Mouse (Mus musculus) yolk sac, embryonic 10.5 days (tissue): ENCODE measurements around the gene Nav3.
"Not testable (repeated sequence)": the region's sequence is repeated elsewhere in the genome, so short reads cannot be mapped to it uniquely, and the experiment has no call there.

ENCODE experiments used
- DNase-seq: peaks from one replicate; pipeline ENCODE4 v3.0.0-alpha.2; 2017; ENCODE audit warnings: low spot score

Nav3 gene

GRCm38 (mm10) chr10:110383506-110384229, 72.3 kb downstream of the Nav3 start:
- DNase-seq, result not testable (repeated sequence)

GRCm38 (mm10) chr10:110380792-110381191, 75.2 kb downstream of the Nav3 start:
- no peak for DNase-seq

DNA sequence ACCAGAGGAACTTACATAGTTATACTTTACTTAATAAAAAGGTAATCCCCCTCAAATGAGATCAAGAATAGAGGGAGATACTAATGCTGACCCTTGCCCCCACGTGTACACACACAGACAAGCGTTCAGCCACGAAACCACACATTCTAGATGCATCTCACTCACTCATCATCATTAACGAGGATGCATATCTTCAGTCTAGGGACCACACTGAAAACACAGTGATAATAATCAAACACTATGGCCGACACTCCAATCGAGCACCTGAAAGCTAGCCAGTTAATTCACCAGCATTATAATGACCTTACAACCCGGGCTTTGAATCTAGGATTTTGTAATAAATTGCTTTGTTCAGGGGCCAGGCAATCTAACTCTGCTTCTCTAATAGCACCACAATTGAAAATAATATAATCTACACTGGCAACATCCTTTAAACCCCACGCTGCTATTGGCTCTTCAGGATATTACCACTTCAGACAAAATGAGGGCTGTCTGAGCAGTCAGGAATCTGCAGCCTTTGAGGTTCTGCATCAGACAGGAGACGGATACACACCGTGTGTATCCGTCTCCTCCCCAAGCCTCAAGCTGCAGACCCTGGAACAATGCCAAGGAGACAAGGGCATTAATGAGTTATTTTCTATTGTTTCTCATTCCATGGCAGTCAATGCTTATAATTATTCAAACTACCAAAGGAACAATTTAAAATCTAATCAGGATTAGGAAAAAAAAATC, 83.1 kb downstream of the Nav3 start:
- DNase-seq, result no peak

GRCm38 (mm10) chr10:110352148-110352547, 103.9 kb downstream of the Nav3 start:
- no peak for DNase-seq

- no peak for DNase-seq
Observed at GRCm38 (mm10) chr10:110330030-110330429, 126.0 kb downstream of the Nav3 start.

- DNase-seq, result no peak
Observed at GRCm38 (mm10) chr10:110329629-110330028, 126.4 kb downstream of the Nav3 start.

GRCm38 (mm10) chr10:110322082-110322632, 133.8 kb downstream of the Nav3 start:
- DNase-seq, result no peak

- no peak for DNase-seq
Observed at GRCm38 (mm10) chr10:110317275-110317674, 138.7 kb downstream of the Nav3 start.

DNA sequence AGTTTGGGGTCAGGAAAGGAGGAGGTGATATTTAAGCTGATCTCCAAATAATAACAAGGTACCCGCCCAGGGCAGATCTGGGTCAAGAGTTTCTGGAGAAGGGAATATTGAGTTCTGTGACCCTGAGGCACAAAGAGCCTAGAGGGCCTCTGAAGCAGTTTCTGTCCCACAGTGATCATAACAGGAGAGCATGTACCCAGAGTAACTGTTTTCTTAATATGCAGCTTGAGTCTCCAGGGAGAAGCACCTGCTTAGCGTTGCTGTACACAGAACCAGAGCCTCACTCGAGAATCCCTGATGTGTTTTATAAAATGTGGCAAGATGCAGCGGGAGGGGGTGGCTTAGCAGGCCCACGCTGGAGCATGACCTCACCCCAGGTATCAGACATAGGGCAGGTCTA, 141.5 kb downstream of the Nav3 start:
- no peak for DNase-seq

- no peak for DNase-seq
Observed at GRCm38 (mm10) chr10:110313959-110314358, 142.0 kb downstream of the Nav3 start.

DNA sequence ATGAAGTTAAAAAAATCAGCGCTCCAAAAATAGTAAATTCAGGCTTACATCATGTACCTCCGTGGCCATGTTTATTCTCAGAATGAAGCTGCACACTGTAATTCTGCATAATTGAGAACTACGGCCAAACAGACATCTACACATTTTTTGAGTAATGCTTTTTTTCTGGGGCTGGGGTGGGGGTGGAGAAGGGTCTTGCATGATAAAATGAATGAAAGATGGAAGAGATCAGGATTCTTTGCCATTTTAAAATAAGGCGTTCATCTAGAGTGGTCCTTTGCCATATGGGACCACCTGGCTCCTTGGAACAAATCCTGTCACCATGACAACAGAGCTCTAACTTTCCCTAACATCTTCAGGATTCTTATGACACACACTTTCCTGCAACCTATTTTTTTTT, 146.5 kb downstream of the Nav3 start:
- DNase-seq, result no peak

DNA sequence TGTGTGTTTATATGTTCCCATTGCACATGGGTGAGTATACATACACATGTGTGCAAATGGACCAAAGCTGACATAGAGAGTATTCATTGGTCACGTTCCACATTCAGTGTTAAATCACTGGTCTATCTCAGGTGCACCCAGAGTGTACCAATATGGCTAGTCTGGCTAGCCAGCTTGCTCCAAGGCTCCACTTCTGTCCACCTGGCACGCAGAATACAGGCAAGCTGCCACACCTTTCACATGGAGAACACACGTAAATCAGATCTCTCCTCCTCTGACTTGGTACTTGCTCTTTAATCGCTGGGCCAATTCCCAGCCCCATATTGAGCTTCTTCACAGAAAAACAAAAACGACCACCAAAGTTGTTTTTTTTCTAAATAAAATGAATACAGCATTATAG, 150.4 kb downstream of the Nav3 start:
- no peak for DNase-seq

DNA sequence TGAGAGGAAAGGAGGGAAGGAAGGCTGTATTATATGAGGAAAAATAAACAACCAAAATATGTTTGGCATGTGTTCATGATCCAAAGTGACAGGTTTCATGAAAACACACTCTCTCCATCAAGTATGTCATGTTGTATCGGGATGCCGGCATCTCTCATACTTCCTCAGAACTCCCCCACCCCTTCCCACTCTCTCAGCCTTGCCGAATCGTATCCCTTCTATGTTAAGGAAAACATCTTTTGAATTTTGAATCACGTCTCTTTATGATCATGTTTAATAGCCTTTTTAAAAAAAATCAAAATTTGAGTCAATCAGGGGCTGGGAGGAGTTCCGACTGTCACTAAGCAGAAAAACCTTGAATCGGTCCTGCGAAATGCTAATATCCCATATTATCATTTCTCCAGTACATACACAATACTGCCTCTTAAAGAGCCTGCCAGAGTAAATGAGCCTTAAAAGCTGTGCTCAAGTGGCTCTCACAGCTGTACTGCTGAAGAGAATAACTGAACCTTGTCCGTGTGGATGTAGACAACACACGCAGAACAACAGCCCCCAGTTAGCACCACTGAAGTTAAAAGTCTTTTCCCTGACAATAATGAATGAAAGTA, 165.9 kb downstream of the Nav3 start:
- no peak for DNase-seq

GRCm38 (mm10) chr10:110283879-110284278, 172.1 kb downstream of the Nav3 start:
- DNase-seq, result no peak

GRCm38 (mm10) chr10:110272818-110273217, 183.2 kb downstream of the Nav3 start:
- DNase-seq, result no peak

- DNase-seq, result no peak
Observed at GRCm38 (mm10) chr10:110270561-110270960, 185.4 kb downstream of the Nav3 start.

- DNase-seq, result no peak
Observed at GRCm38 (mm10) chr10:110242128-110242561, 213.9 kb downstream of the Nav3 start.

DNA sequence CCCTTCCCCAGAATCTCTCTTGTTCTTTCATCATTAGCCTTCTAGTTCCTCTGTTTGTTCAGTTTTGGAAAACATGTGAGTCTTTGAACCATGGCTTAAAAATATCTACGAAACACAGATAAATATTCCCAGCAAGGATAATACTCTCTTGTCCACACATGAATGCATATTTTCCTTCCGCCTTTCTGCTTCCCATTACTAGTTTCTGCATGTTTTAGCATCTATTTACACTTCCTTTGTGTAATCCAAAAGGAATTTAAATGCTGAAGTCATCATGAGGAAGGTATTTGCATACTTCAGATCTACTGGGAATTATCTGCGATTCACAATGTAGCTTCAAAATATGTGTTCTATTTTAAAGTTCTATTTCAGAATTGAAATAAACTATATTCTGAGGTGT, 215.3 kb downstream of the Nav3 start:
- no peak for DNase-seq

DNA sequence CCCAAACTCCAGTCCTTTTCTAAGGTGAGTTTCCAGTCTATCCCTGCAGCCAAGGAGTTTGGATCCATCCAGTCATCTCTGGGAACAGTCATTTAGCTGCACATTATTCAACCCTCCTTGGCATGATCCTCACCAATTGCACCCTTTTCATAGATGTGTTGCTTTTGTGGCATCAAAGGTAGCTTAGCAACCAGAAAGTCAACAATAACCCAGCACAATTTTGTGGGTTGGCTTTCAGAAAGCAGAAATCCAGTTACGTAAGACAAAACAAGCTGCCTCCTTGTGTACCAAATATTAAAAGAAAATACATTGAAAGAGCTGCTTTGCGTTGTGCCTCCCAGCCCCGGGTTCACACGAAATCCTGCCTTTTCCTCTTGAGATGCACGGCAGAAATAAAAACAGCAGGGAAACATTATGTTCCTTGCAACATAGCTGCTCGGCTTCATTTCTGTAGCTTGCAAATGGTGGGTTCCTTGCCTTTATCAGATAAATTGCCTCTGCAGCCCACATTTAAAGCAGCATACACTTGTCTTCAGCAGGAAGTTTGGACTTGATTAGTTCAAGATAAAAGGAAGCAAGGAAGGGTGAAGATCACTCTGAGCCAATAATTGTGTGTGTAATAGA, 222.6 kb downstream of the Nav3 start:
- DNase-seq, result no peak

- DNase-seq, result no peak
Observed at GRCm38 (mm10) chr10:110206411-110206810, 249.6 kb downstream of the Nav3 start.

DNA sequence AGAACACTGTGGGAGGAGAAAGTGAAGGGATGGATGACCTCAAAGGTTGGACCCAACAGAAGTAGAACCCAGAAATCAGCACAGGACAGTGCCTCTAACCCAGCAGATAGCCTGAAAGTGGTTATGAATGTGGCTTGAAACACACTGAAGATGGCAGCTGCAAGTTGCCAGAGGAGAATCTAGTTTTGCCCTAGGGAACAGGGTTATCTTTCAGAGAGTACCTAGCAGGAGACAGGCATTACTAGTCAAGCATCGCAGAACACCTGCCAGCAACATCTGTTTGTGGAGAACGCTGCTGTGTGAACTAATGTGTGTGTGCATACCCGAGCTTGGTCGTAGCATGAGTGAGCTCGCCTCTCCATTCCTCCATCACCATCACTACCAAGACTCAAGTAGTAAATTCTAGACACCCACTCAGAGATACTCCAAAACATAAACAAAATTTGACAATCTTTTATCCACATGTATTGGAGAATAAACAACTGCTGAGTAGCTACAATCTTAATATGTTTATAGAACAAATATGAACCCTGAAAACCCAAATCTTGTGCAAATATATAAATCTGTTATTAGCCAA, 251.8 kb downstream of the Nav3 start:
- DNase-seq, result no peak

GRCm38 (mm10) chr10:110192881-110193280, 263.1 kb downstream of the Nav3 start:
- no peak for DNase-seq
